Mouse (Mus musculus): Measurements from ENCODE around the gene Exoc6b. TPM values are rescaled to one million over a fixed set of nuclear protein-coding genes. Genes with fewer than 3 reads are reported as not detected.

The Exoc6b gene
- polyA plus RNA-seq, 1 experiment from 2014 or later: 10.2 TPM

- Histone ChIP-seq H3K36me3 (ENCODE audit: control insufficient read depth, insufficient read depth, low read length) (no peaks in the 10 kb centered on the region), H3K27me3 (replicated peaks; ENCODE audit: control insufficient read depth, insufficient read depth, low read length) (peaks cover 91% of the 10 kb centered on the region), H3K4me3 (ENCODE audit: low read depth, low read length) (no peak overlapping the region), H3K9ac (ENCODE audit: low read depth, low read length) (no peak overlapping the region), H3K4me2 (no peak overlapping the region), H3K4me1 (replicated peaks; ENCODE audit: control insufficient read depth, insufficient read depth, low read length) (peaks cover 7% of the 10 kb centered on the region), H3K9me3 (ENCODE audit: control insufficient read depth, low read length) (no peaks in the 10 kb centered on the region), H3K27ac (ENCODE audit: low read depth, low read length) (no peak overlapping the region)
- DNase-seq (ENCODE audit: low spot score): no peak
- ATAC-seq (replicated peaks; ENCODE audit: low FRiP score): no peak
- WGBS: 54% methylated on average over 9 of the region's 9 CpGs
Observed at GRCm38 (mm10) chr6:84581833-84582445, 487.4 kb downstream of the Exoc6b start.

- Histone ChIP-seq H3K9ac (ENCODE audit: low read depth, low read length) (no peak overlapping the region), H3K27me3 (replicated peaks; ENCODE audit: control insufficient read depth, insufficient read depth, low read length) (peaks cover 84% of the 10 kb centered on the region), H3K36me3 (ENCODE audit: control insufficient read depth, insufficient read depth, low read length) (no peaks in the 10 kb centered on the region), H3K4me1 (replicated peaks; ENCODE audit: control insufficient read depth, insufficient read depth, low read length) (peaks cover 7% of the 10 kb centered on the region), H3K9me3 (ENCODE audit: control insufficient read depth, low read length) (no peaks in the 10 kb centered on the region), H3K27ac (ENCODE audit: low read depth, low read length) (no peak overlapping the region), H3K4me2 (no peak overlapping the region), H3K4me3 (ENCODE audit: low read depth, low read length) (no peak overlapping the region)
- 54% methylated on average over 6 of the region's 6 CpGs for WGBS
- no peak for DNase-seq (ENCODE audit: low spot score)
- ATAC-seq (replicated peaks; ENCODE audit: low FRiP score): no peak
Observed at GRCm38 (mm10) chr6:84580979-84581832, 488.1 kb downstream of the Exoc6b start.

GRCm38 (mm10) chr6:84579508-84579907 is 489.8 kb downstream of the Exoc6b start:
- DNase-seq (ENCODE audit: low spot score) (no peak), ATAC-seq (replicated peaks; ENCODE audit: low FRiP score) (no peak)
- H3K36me3 ChIP-seq (ENCODE audit: control insufficient read depth, insufficient read depth, low read length): no peaks in the 10 kb centered on the region
- H3K9ac ChIP-seq (ENCODE audit: low read depth, low read length): no peak overlapping the region
- H3K4me3 ChIP-seq (ENCODE audit: low read depth, low read length): no peak overlapping the region
- no peak overlapping the region for H3K27ac ChIP-seq (ENCODE audit: low read depth, low read length)
- no peaks in the 10 kb centered on the region for H3K9me3 ChIP-seq (ENCODE audit: control insufficient read depth, low read length)
- peaks cover 72% of the 10 kb centered on the region for H3K27me3 ChIP-seq (replicated peaks; ENCODE audit: control insufficient read depth, insufficient read depth, low read length)
- 56% methylated on average over 8 of the region's 8 CpGs for WGBS
- peaks cover 7% of the 10 kb centered on the region for H3K4me1 ChIP-seq (replicated peaks; ENCODE audit: control insufficient read depth, insufficient read depth, low read length)
- H3K4me2 ChIP-seq: no peak overlapping the region

GRCm38 (mm10) chr6:84578928-84579327 is 490.4 kb downstream of the Exoc6b start:
- no peak overlapping the region for H3K4me3 ChIP-seq (ENCODE audit: low read depth, low read length)
- WGBS: 7% methylated on average over 5 of the region's 5 CpGs
- peaks cover 70% of the 10 kb centered on the region for H3K27me3 ChIP-seq (replicated peaks; ENCODE audit: control insufficient read depth, insufficient read depth, low read length)
- H3K27ac ChIP-seq (ENCODE audit: low read depth, low read length): no peak overlapping the region
- H3K4me2 ChIP-seq: no peak overlapping the region
- H3K9me3 ChIP-seq (ENCODE audit: control insufficient read depth, low read length): no peaks in the 10 kb centered on the region
- H3K4me1 ChIP-seq (replicated peaks; ENCODE audit: control insufficient read depth, insufficient read depth, low read length): peaks cover 7% of the 10 kb centered on the region
- H3K36me3 ChIP-seq (ENCODE audit: control insufficient read depth, insufficient read depth, low read length): no peaks in the 10 kb centered on the region
- H3K9ac ChIP-seq (ENCODE audit: low read depth, low read length): no peak overlapping the region
- DNase-seq (ENCODE audit: low spot score): no peak
- ATAC-seq (replicated peaks; ENCODE audit: low FRiP score): no peak

- Histone ChIP-seq H3K27ac (ENCODE audit: low read depth, low read length) (no peak overlapping the region), H3K36me3 (ENCODE audit: control insufficient read depth, insufficient read depth, low read length) (no peaks in the 10 kb centered on the region), H3K27me3 (replicated peaks; ENCODE audit: control insufficient read depth, insufficient read depth, low read length) (peaks cover 62% of the 10 kb centered on the region), H3K4me3 (ENCODE audit: low read depth, low read length) (no peak overlapping the region), H3K9me3 (ENCODE audit: control insufficient read depth, low read length) (no peaks in the 10 kb centered on the region), H3K9ac (ENCODE audit: low read depth, low read length) (no peak overlapping the region), H3K4me2 (no peak overlapping the region), H3K4me1 (replicated peaks; ENCODE audit: control insufficient read depth, insufficient read depth, low read length) (no peaks in the 10 kb centered on the region; the same call in none of the 2 replicates)
- ATAC-seq (replicated peaks; ENCODE audit: low FRiP score) (no peak), DNase-seq (ENCODE audit: low spot score) (no peak)
- 78% methylated on average over 4 of the region's 4 CpGs for WGBS
Observed at GRCm38 (mm10) chr6:84577898-84578297, 491.4 kb downstream of the Exoc6b start.

GRCm38 (mm10) chr6:84573905-84574660 is 495.2 kb downstream of the Exoc6b start:
- Histone ChIP-seq H3K27ac (ENCODE audit: low read depth, low read length) (no peak overlapping the region), H3K36me3 (ENCODE audit: control insufficient read depth, insufficient read depth, low read length) (no peaks in the 10 kb centered on the region), H3K9me3 (ENCODE audit: control insufficient read depth, low read length) (no peaks in the 10 kb centered on the region), H3K4me2 (peak overlapping the region; percentile 48), H3K4me3 (ENCODE audit: low read depth, low read length) (no peak overlapping the region), H3K9ac (ENCODE audit: low read depth, low read length) (no peak overlapping the region), H3K27me3 (replicated peaks; ENCODE audit: control insufficient read depth, insufficient read depth, low read length) (peaks cover 25% of the 10 kb centered on the region), H3K4me1 (replicated peaks; ENCODE audit: control insufficient read depth, insufficient read depth, low read length) (peaks cover 4% of the 10 kb centered on the region)
- ATAC-seq (replicated peaks; ENCODE audit: low FRiP score): 0 out of 2 replicates have a peak, but pooled peaks have one; percentile 26
- no peak for DNase-seq (ENCODE audit: low spot score)
- WGBS: 36% methylated on average over 25 of the region's 25 CpGs

GRCm38 (mm10) chr6:84570039-84570438 is 499.3 kb downstream of the Exoc6b start:
- DNase-seq (ENCODE audit: low spot score) (no peak), ATAC-seq (replicated peaks; ENCODE audit: low FRiP score) (no peak)
- 73% methylated on average over 3 of the region's 3 CpGs for WGBS

GRCm38 (mm10) chr6:84569590-84569989 is 499.7 kb downstream of the Exoc6b start:
- ATAC-seq (replicated peaks; ENCODE audit: low FRiP score) (no peak), DNase-seq (ENCODE audit: low spot score) (no peak)
- H3K4me1 ChIP-seq (replicated peaks; ENCODE audit: control insufficient read depth, insufficient read depth, low read length): peaks cover 4% of the 10 kb centered on the region
- no peak overlapping the region for H3K9ac ChIP-seq (ENCODE audit: low read depth, low read length)
- H3K27me3 ChIP-seq (replicated peaks; ENCODE audit: control insufficient read depth, insufficient read depth, low read length): peaks cover 7% of the 10 kb centered on the region; the same call in 1 of the 2 replicates
- H3K4me3 ChIP-seq (ENCODE audit: low read depth, low read length): no peak overlapping the region
- no peak overlapping the region for H3K27ac ChIP-seq (ENCODE audit: low read depth, low read length)
- H3K4me2 ChIP-seq: no peak overlapping the region
- H3K9me3 ChIP-seq (ENCODE audit: control insufficient read depth, low read length): no peaks in the 10 kb centered on the region
- H3K36me3 ChIP-seq (ENCODE audit: control insufficient read depth, insufficient read depth, low read length): no peaks in the 10 kb centered on the region

More at GRCm38 (mm10) chr6:84570039-84570438, 499.3 kb downstream of the Exoc6b start:
- no peak overlapping the region for H3K27ac ChIP-seq (ENCODE audit: low read depth, low read length)
- H3K9ac ChIP-seq (ENCODE audit: low read depth, low read length): no peak overlapping the region
- H3K9me3 ChIP-seq (ENCODE audit: control insufficient read depth, low read length): no peaks in the 10 kb centered on the region
- H3K27me3 ChIP-seq (replicated peaks; ENCODE audit: control insufficient read depth, insufficient read depth, low read length): peaks cover 10% of the 10 kb centered on the region
- H3K4me2 ChIP-seq: no peak overlapping the region
- no peaks in the 10 kb centered on the region for H3K36me3 ChIP-seq (ENCODE audit: control insufficient read depth, insufficient read depth, low read length)
- H3K4me3 ChIP-seq (ENCODE audit: low read depth, low read length): no peak overlapping the region
- peaks cover 4% of the 10 kb centered on the region for H3K4me1 ChIP-seq (replicated peaks; ENCODE audit: control insufficient read depth, insufficient read depth, low read length)
